Mouse (Mus musculus): ENCODE data around the gene Slc35c1. TPM values are rescaled to one million over a fixed set of nuclear protein-coding genes. Genes with fewer than 3 reads are reported as not detected.
"Not testable (repeated sequence)": the region's sequence is repeated elsewhere in the genome, so short reads cannot be mapped to it uniquely, and the experiment has no call there.

Gene Slc35c1
- polyA plus RNA-seq, 1 experiment = 160 TPM

DNA sequence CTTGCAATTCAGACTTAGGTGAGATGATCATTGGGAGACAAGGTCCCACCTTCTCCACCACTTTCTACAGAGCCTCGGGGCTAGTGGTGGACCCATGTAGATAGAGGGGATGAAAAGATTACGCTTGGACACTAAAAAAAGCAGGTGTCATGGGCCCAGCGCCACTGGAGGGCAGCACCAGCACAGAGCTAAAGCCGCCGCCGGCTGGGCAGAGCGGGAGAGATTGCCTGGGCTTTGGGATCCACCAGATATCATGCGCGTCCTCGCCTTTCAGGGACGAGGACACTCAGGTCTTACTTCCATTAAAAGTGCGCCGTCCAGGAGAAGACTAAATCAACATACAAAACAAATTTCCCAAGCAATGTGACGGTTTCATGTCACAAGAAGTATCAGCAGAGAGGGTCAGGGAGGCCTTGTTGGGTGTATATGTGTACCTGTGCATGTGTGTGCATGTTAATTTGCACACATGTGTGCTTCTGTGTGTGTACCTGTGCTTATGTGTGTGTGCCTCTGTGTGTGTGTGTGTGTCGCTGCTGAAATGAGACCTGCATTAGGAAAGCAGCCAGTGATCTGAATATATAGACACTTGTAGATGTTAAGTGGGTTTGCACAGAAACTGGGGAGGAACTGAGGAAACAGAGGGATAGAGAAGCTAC is 25.4 kb upstream of the Slc35c1 start:
- WGBS = 9% methylated on average over 15 of the region's 15 CpGs
- TF ChIP-seq POLR2A (IDR thresholded peaks at IDR 0.05; ENCODE audit: low read depth, low read length) = no peak
- TF ChIP-seq CTCF (IDR thresholded peaks at IDR 0.05; ENCODE audit: extremely low read depth, insufficient read length, insufficient replicate concordance, low read depth, low read length) = peak; percentile 75

GRCm38 (mm10) chr2:92484256-92485025 is 24.1 kb upstream of the Slc35c1 start:
- WGBS = 20% methylated on average over 23 of the region's 23 CpGs
- peak overlapping the region; percentile 50 for H3K4me3 ChIP-seq (ENCODE audit: low read depth, low read length)
- H3K27me3 ChIP-seq (ENCODE audit: control insufficient read depth, insufficient read depth, low read length) = no peaks in the 10 kb centered on the region
- H3K4me1 ChIP-seq (ENCODE audit: control insufficient read depth, insufficient read depth, insufficient read length, low read length) = peaks cover 11% of the 10 kb centered on the region; the same call in 1 of the 2 replicates
- TF ChIP-seq POLR2A (IDR thresholded peaks at IDR 0.05; ENCODE audit: low read depth, low read length) (no peak), CTCF (IDR thresholded peaks at IDR 0.05; ENCODE audit: extremely low read depth, insufficient read length, insufficient replicate concordance, low read depth, low read length) (no peak)
- no peaks in the 10 kb centered on the region for H3K36me3 ChIP-seq (ENCODE audit: control insufficient read depth, insufficient read depth, low read length)
- no peak overlapping the region for H3K27ac ChIP-seq (ENCODE audit: insufficient read depth, low read depth, low read length)

More for the DNA sequence above, 25.4 kb upstream of the Slc35c1 start:
- H3K27me3 ChIP-seq (ENCODE audit: control insufficient read depth, insufficient read depth, low read length) = no peaks in the 10 kb centered on the region
- no peak overlapping the region for H3K27ac ChIP-seq (ENCODE audit: insufficient read depth, low read depth, low read length)
- no peaks in the 10 kb centered on the region for H3K36me3 ChIP-seq (ENCODE audit: control insufficient read depth, insufficient read depth, low read length)
- H3K4me1 ChIP-seq (ENCODE audit: control insufficient read depth, insufficient read depth, insufficient read length, low read length) = peaks cover 11% of the 10 kb centered on the region; the same call in 1 of the 2 replicates
- H3K4me3 ChIP-seq (ENCODE audit: low read depth, low read length) = no peak overlapping the region

DNA sequence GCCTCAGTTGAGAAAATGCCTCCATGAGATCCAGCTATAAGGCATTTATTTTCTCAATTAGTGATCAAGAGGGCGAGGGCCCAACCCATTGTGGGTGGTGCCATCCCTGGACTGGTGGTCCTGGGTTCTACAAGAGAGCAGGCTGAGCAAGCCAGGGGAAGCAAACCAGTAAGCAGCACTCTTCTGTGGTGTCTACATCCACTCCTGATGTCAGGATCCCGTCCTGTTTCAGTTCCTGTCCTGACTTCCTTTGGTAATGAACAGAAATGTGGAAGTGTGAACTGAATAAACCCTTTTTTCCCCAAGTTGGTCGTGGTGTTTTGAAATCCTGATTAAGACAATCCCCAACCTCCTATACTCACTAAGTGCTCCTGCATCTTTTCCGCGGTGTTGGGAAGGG is 23.2 kb upstream of the Slc35c1 start:
- Histone ChIP-seq H3K36me3 (ENCODE audit: control insufficient read depth, insufficient read depth, low read length) (no peaks in the 10 kb centered on the region), H3K4me1 (ENCODE audit: control insufficient read depth, insufficient read depth, insufficient read length, low read length) (peaks cover 11% of the 10 kb centered on the region; the same call in 1 of the 2 replicates), H3K27ac (ENCODE audit: insufficient read depth, low read depth, low read length) (no peak overlapping the region), H3K27me3 (ENCODE audit: control insufficient read depth, insufficient read depth, low read length) (no peaks in the 10 kb centered on the region), H3K4me3 (ENCODE audit: low read depth, low read length) (no peak overlapping the region)
- 50% methylated on average over 5 of the region's 5 CpGs for WGBS
- TF ChIP-seq CTCF (IDR thresholded peaks at IDR 0.05; ENCODE audit: extremely low read depth, insufficient read length, insufficient replicate concordance, low read depth, low read length) = no peak
- TF ChIP-seq POLR2A (IDR thresholded peaks at IDR 0.05; ENCODE audit: low read depth, low read length) = no peak

- Histone ChIP-seq H3K27me3 (ENCODE audit: control insufficient read depth, insufficient read depth, low read length) (no peaks in the 10 kb centered on the region), H3K4me1 (ENCODE audit: control insufficient read depth, insufficient read depth, insufficient read length, low read length) (peaks cover 11% of the 10 kb centered on the region; the same call in 1 of the 2 replicates), H3K36me3 (ENCODE audit: control insufficient read depth, insufficient read depth, low read length) (no peaks in the 10 kb centered on the region), H3K27ac (ENCODE audit: insufficient read depth, low read depth, low read length) (no peak overlapping the region), H3K4me3 (ENCODE audit: low read depth, low read length) (no peak overlapping the region)
- TF ChIP-seq CTCF (IDR thresholded peaks at IDR 0.05; ENCODE audit: extremely low read depth, insufficient read length, insufficient replicate concordance, low read depth, low read length) (no peak), POLR2A (IDR thresholded peaks at IDR 0.05; ENCODE audit: low read depth, low read length) (no peak)
- 29% methylated on average over 1 of the region's 1 CpGs for WGBS
These were observed 22.2 kb upstream of the Slc35c1 start for GRCm38 (mm10) chr2:92482551-92482950.

- 79% methylated on average over 4 of the region's 4 CpGs for WGBS
- H3K4me1 ChIP-seq (ENCODE audit: control insufficient read depth, insufficient read depth, insufficient read length, low read length) = peaks cover 6% of the 10 kb centered on the region
- no peak for TF ChIP-seq POLR2A (IDR thresholded peaks at IDR 0.05; ENCODE audit: low read depth, low read length)
- TF ChIP-seq CTCF (IDR thresholded peaks at IDR 0.05; ENCODE audit: extremely low read depth, insufficient read length, insufficient replicate concordance, low read depth, low read length) = no peak
- no peak overlapping the region for H3K4me3 ChIP-seq (ENCODE audit: low read depth, low read length)
- no peaks in the 10 kb centered on the region for H3K36me3 ChIP-seq (ENCODE audit: control insufficient read depth, insufficient read depth, low read length)
- H3K27ac ChIP-seq (ENCODE audit: insufficient read depth, low read depth, low read length) = no peak overlapping the region
- H3K27me3 ChIP-seq (ENCODE audit: control insufficient read depth, insufficient read depth, low read length) = no peaks in the 10 kb centered on the region
These were observed 18.0 kb upstream of the Slc35c1 start for GRCm38 (mm10) chr2:92478313-92478688.

- no peaks in the 10 kb centered on the region for H3K27me3 ChIP-seq (ENCODE audit: control insufficient read depth, insufficient read depth, low read length)
- H3K36me3 ChIP-seq (ENCODE audit: control insufficient read depth, insufficient read depth, low read length) = no peaks in the 10 kb centered on the region
- TF ChIP-seq POLR2A (IDR thresholded peaks at IDR 0.05; ENCODE audit: low read depth, low read length) = no peak
- TF ChIP-seq CTCF (IDR thresholded peaks at IDR 0.05; ENCODE audit: extremely low read depth, insufficient read length, insufficient replicate concordance, low read depth, low read length) = no peak
- H3K4me3 ChIP-seq (ENCODE audit: low read depth, low read length) = no peak overlapping the region
- H3K4me1 ChIP-seq (ENCODE audit: control insufficient read depth, insufficient read depth, insufficient read length, low read length) = peaks cover 6% of the 10 kb centered on the region
- no peak overlapping the region for H3K27ac ChIP-seq (ENCODE audit: insufficient read depth, low read depth, low read length)
- 75% methylated on average over 12 of the region's 12 CpGs for WGBS
These were observed 17.5 kb upstream of the Slc35c1 start for GRCm38 (mm10) chr2:92477672-92478312.

DNA sequence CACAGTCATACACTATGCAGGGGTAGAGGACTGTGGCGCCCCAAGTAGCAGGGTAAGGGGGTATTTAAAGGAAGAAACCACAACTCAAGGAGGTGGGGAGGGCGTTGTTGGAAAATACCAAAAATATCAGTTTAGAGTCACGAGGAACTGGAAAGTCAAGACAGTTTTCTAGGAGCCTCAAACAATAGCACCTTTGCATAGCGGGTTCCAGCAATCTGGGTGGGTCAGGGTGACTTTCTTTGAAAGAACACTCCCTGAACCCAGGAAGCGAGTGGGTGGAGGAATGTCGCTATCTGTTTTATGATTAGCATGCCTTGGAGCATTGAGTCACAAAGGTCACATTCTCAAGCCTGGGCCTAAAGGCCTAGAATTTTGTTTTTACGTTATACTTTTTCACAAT is 16.2 kb upstream of the Slc35c1 start:
- H3K4me1 ChIP-seq (ENCODE audit: control insufficient read depth, insufficient read depth, insufficient read length, low read length); H3K27me3 ChIP-seq (ENCODE audit: control insufficient read depth, insufficient read depth, low read length); H3K4me3 ChIP-seq (ENCODE audit: low read depth, low read length); H3K36me3 ChIP-seq (ENCODE audit: control insufficient read depth, insufficient read depth, low read length): not testable (repeated sequence)
- H3K27ac ChIP-seq (ENCODE audit: insufficient read depth, low read depth, low read length) = peak overlapping the region; percentile 60
- WGBS = 44% methylated on average over 7 of the region's 7 CpGs
